Mouse (Mus musculus): ENCODE results near the gene Lpp. TPM values are rescaled to one million over a fixed set of nuclear protein-coding genes. Genes with fewer than 3 reads are reported as not detected.

Lpp gene
- polyA plus RNA-seq, 1 experiment from 2014 or later = 46.6 TPM

DNA sequence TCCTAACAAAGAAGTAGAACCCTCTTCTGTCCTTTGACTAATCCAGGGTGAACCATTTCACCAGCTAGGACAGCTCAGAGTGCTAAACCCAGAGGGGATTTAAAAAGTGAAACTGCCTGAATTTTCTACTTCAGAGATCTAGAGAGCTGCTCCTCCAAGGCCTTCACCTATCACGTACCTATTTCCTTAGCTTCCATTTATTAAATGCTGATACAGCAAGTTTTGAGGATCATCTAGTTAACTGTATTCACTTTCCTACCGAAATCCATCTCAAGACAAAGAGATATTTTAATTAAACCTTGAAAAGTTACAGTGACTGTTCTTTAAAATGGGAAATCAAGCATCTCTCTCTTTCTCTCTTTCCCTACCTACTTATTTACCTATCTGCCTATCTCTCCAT lies 167.7 kb downstream of the Lpp start:
- ATAC-seq (ENCODE audit: insufficient number of reproducible peaks, insufficient read depth, low FRiP score, low read depth) = no peak
- H3K36me3 ChIP-seq (ENCODE audit: control insufficient read depth, insufficient read depth, low read length) = no peaks in the 10 kb centered on the region
- H3K4me3 ChIP-seq (ENCODE audit: control insufficient read depth in 1 of 2, insufficient read depth in 1 of 2, low read depth in 1 of 2, low read length in 2 of 2) = no peak overlapping the region
- H3K27me3 ChIP-seq (ENCODE audit: control insufficient read depth, insufficient read depth, low read length) = no peaks in the 10 kb centered on the region
- no peak overlapping the region for H3K9ac ChIP-seq (ENCODE audit: low read length)
- H3K27ac ChIP-seq (replicated peaks in 1 of 2; ENCODE audit: control insufficient read depth in 1 of 2, insufficient read depth in 1 of 2, low read depth in 2 of 2, low read length in 2 of 2) = no peak overlapping the region
- H3K4me2 ChIP-seq (ENCODE audit: low read length) = no peak overlapping the region
- no peaks in the 10 kb centered on the region for H3K9me3 ChIP-seq (ENCODE audit: control insufficient read depth, low read length)
- 89% methylated on average over 2 of the region's 2 CpGs for WGBS
- H3K4me1 ChIP-seq (ENCODE audit: control insufficient read depth in 2 of 2, insufficient read depth in 2 of 2, low read length in 2 of 2) = peaks cover 3 to 12% of the 10 kb centered on the region in 2 experiments; a peak in 3 of 4 replicates

DNA sequence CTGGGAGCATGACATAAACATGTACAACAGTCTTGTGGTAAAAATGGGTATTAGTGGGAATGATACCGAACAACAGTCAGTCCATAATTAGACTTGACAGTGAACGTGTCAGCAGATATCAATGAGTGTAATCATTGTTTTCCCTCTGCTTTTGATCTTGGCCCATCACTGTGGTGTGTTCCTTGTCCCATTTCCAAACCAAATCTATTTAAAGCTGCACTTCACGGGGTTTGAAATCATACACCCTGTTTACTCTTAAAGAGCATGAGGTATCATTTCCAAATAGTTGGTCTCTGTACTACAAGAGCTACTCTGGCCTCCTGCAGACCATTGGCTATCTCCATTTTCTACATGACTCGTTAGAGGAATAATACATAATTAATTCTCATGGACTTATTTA lies 168.3 kb downstream of the Lpp start:
- ATAC-seq (ENCODE audit: insufficient number of reproducible peaks, insufficient read depth, low FRiP score, low read depth) = no peak

DNA sequence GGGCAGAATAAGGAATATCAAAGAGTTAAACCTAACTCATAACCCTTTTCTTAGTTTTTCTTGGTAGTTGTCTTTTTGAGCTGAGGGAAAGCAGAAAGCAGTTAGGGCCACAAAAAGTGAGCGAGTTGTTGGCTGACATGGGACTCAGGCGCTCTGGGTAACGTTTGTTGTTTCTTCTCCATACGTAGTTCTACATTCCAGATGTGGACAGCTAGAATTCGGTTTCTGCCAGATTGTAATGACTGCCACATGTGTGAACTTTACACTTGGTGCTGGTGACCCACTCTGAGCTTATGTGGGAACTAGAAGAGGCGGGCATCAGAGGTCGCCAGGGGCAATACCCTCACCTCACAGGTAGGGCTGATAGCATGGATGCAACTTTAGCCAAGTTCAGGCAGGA lies 172.0 kb downstream of the Lpp start:
- Histone ChIP-seq H3K4me3 (ENCODE audit: control insufficient read depth in 1 of 2, insufficient read depth in 1 of 2, low read depth in 1 of 2, low read length in 2 of 2) (no peak overlapping the region), H3K36me3 (ENCODE audit: control insufficient read depth, insufficient read depth, low read length) (no peaks in the 10 kb centered on the region), H3K9me3 (ENCODE audit: control insufficient read depth, low read length) (no peaks in the 10 kb centered on the region), H3K4me2 (ENCODE audit: low read length) (no peak overlapping the region), H3K27ac (replicated peaks in 1 of 2; ENCODE audit: control insufficient read depth in 1 of 2, insufficient read depth in 1 of 2, low read depth in 2 of 2, low read length in 2 of 2) (no peak overlapping the region), H3K27me3 (ENCODE audit: control insufficient read depth, insufficient read depth, low read length) (no peaks in the 10 kb centered on the region), H3K4me1 (ENCODE audit: control insufficient read depth in 2 of 2, insufficient read depth in 2 of 2, low read length in 2 of 2) (peaks cover 20 to 43% of the 10 kb centered on the region in 2 experiments), H3K9ac (ENCODE audit: low read length) (no peak overlapping the region)
- 81% methylated on average over 7 of the region's 7 CpGs for WGBS
- ATAC-seq (ENCODE audit: insufficient number of reproducible peaks, insufficient read depth, low FRiP score, low read depth) = no peak

More for the DNA sequence above, 168.3 kb downstream of the Lpp start:
- Histone ChIP-seq H3K27ac (replicated peaks in 1 of 2; ENCODE audit: control insufficient read depth in 1 of 2, insufficient read depth in 1 of 2, low read depth in 2 of 2, low read length in 2 of 2) (no peak overlapping the region), H3K9me3 (ENCODE audit: control insufficient read depth, low read length) (no peaks in the 10 kb centered on the region), H3K4me3 (ENCODE audit: control insufficient read depth in 1 of 2, insufficient read depth in 1 of 2, low read depth in 1 of 2, low read length in 2 of 2) (no peak overlapping the region), H3K4me1 (ENCODE audit: control insufficient read depth in 2 of 2, insufficient read depth in 2 of 2, low read length in 2 of 2) (peaks cover 6 to 18% of the 10 kb centered on the region in 2 experiments), H3K36me3 (ENCODE audit: control insufficient read depth, insufficient read depth, low read length) (no peaks in the 10 kb centered on the region), H3K9ac (ENCODE audit: low read length) (no peak overlapping the region), H3K4me2 (ENCODE audit: low read length) (no peak overlapping the region), H3K27me3 (ENCODE audit: control insufficient read depth, insufficient read depth, low read length) (no peaks in the 10 kb centered on the region)
- WGBS = 44% methylated on average over 4 of the region's 4 CpGs

DNA sequence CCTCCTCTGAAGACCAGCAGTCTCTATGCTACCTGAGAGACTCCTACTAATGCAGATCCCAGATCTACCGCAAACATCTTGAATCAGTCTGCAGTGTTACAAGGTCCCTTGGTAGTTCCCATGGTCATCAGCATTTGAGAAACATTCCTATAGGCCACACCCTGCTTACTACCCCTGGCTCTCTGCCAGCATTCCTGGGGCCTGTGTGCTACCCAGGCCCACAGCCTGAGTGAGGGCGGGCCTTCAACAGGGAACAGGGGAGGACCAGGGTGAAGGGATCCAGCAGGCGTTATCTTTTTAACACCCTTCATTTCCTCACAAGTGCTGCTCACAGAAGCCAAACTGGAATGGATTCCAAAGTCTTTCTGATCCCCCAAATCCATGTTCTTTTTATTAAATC lies 173.0 kb downstream of the Lpp start:
- no peaks in the 10 kb centered on the region for H3K9me3 ChIP-seq (ENCODE audit: control insufficient read depth, low read length)
- peaks cover 20 to 45% of the 10 kb centered on the region in 2 experiments for H3K4me1 ChIP-seq (ENCODE audit: control insufficient read depth in 2 of 2, insufficient read depth in 2 of 2, low read length in 2 of 2)
- H3K9ac ChIP-seq (ENCODE audit: low read length) = no peak overlapping the region
- H3K36me3 ChIP-seq (ENCODE audit: control insufficient read depth, insufficient read depth, low read length) = no peaks in the 10 kb centered on the region
- H3K4me3 ChIP-seq (ENCODE audit: control insufficient read depth in 1 of 2, insufficient read depth in 1 of 2, low read depth in 1 of 2, low read length in 2 of 2) = no peak overlapping the region
- 0 out of 4 replicates have a peak overlapping the region, but pooled peaks of 1 of the 2 experiments have one; percentile 38 for H3K27ac ChIP-seq (replicated peaks in 1 of 2; ENCODE audit: control insufficient read depth in 1 of 2, insufficient read depth in 1 of 2, low read depth in 2 of 2, low read length in 2 of 2)
- peak; percentile 88 for ATAC-seq (ENCODE audit: insufficient number of reproducible peaks, insufficient read depth, low FRiP score, low read depth)
- no peaks in the 10 kb centered on the region for H3K27me3 ChIP-seq (ENCODE audit: control insufficient read depth, insufficient read depth, low read length)
- no peak overlapping the region for H3K4me2 ChIP-seq (ENCODE audit: low read length)
- WGBS = 10% methylated on average over 3 of the region's 3 CpGs

- no peak overlapping the region for H3K27ac ChIP-seq (replicated peaks in 1 of 2; ENCODE audit: control insufficient read depth in 1 of 2, insufficient read depth in 1 of 2, low read depth in 2 of 2, low read length in 2 of 2)
- no peaks in the 10 kb centered on the region for H3K27me3 ChIP-seq (ENCODE audit: control insufficient read depth, insufficient read depth, low read length)
- no peak for ATAC-seq (ENCODE audit: insufficient number of reproducible peaks, insufficient read depth, low FRiP score, low read depth)
- no peak overlapping the region for H3K4me2 ChIP-seq (ENCODE audit: low read length)
- H3K4me3 ChIP-seq (ENCODE audit: control insufficient read depth in 1 of 2, insufficient read depth in 1 of 2, low read depth in 1 of 2, low read length in 2 of 2) = no peak overlapping the region
- 96% methylated on average over 3 of the region's 3 CpGs for WGBS
- H3K4me1 ChIP-seq (ENCODE audit: control insufficient read depth in 2 of 2, insufficient read depth in 2 of 2, low read length in 2 of 2) = peaks cover 20 to 36% of the 10 kb centered on the region in 2 experiments
- no peaks in the 10 kb centered on the region for H3K9me3 ChIP-seq (ENCODE audit: control insufficient read depth, low read length)
- no peak overlapping the region for H3K9ac ChIP-seq (ENCODE audit: low read length)
- no peaks in the 10 kb centered on the region for H3K36me3 ChIP-seq (ENCODE audit: control insufficient read depth, insufficient read depth, low read length)
Measured at GRCm38 (mm10) chr16:24567562-24567961, 174.3 kb downstream of the Lpp start.

DNA sequence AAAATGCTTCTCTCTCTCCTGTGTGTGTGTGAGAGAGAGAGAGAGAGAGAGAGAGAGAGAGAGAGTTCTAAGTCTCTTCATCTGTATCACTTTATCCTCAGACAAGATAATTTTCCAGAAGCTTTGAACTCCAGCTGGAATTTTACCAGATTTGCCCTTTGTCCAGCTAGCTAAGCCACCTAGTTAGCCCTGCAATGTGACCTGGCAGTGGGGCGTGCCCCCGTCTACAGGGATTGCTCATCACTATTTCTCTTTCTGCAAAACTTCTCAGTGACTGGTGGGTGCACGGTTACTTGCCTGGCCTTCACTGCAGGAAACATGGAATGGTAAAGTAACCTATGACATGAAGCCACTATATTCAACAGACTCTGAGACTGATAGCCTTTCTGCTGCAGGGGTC lies 174.8 kb downstream of the Lpp start:
- WGBS = 71% methylated on average over 3 of the region's 3 CpGs
- Histone ChIP-seq H3K27me3 (ENCODE audit: control insufficient read depth, insufficient read depth, low read length) (no peaks in the 10 kb centered on the region), H3K27ac (replicated peaks in 1 of 2; ENCODE audit: control insufficient read depth in 1 of 2, insufficient read depth in 1 of 2, low read depth in 2 of 2, low read length in 2 of 2) (no peak overlapping the region), H3K4me3 (ENCODE audit: control insufficient read depth in 1 of 2, insufficient read depth in 1 of 2, low read depth in 1 of 2, low read length in 2 of 2) (no peak overlapping the region), H3K4me2 (ENCODE audit: low read length) (no peak overlapping the region), H3K9me3 (ENCODE audit: control insufficient read depth, low read length) (no peaks in the 10 kb centered on the region), H3K36me3 (ENCODE audit: control insufficient read depth, insufficient read depth, low read length) (no peaks in the 10 kb centered on the region), H3K4me1 (ENCODE audit: control insufficient read depth in 2 of 2, insufficient read depth in 2 of 2, low read length in 2 of 2) (peaks cover 20 to 36% of the 10 kb centered on the region in 2 experiments), H3K9ac (ENCODE audit: low read length) (no peak overlapping the region)
- no peak for ATAC-seq (ENCODE audit: insufficient number of reproducible peaks, insufficient read depth, low FRiP score, low read depth)

DNA sequence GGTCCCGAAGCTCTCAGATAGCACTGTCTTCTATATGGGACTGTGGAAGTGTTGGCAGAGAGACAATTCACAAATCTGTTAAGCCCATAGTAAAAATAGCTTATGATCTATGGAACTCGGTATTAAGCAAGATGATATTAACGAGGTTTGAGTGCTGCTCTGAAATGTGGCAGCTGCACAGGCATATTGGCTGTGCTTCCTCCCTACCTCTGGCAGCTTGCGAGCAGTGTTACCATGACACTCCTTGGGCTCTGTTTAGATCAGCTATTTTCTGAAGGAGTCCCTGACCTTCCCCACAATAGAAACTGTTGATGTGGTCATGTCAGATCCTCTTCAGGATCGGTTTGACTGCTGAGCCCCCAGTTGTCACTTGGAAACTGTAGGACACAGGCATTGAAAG lies 176.4 kb downstream of the Lpp start:
- no peak overlapping the region for H3K4me3 ChIP-seq (ENCODE audit: control insufficient read depth in 1 of 2, insufficient read depth in 1 of 2, low read depth in 1 of 2, low read length in 2 of 2)
- H3K27me3 ChIP-seq (ENCODE audit: control insufficient read depth, insufficient read depth, low read length) = no peaks in the 10 kb centered on the region
- 0 out of 2 replicates have a peak, but pooled peaks have one; percentile 35 for ATAC-seq (ENCODE audit: insufficient number of reproducible peaks, insufficient read depth, low FRiP score, low read depth)
- peak overlapping the region; percentile 28; the same call in 1 of the 2 replicates for H3K4me2 ChIP-seq (ENCODE audit: low read length)
- H3K36me3 ChIP-seq (ENCODE audit: control insufficient read depth, insufficient read depth, low read length) = no peaks in the 10 kb centered on the region
- peak overlapping the region; percentile 32; the same call in 1 of the 2 replicates for H3K9ac ChIP-seq (ENCODE audit: low read length)
- peak overlapping the region; percentile 39 to 78 for H3K27ac ChIP-seq (replicated peaks in 1 of 2; ENCODE audit: control insufficient read depth in 1 of 2, insufficient read depth in 1 of 2, low read depth in 2 of 2, low read length in 2 of 2)
- 29% methylated on average over 5 of the region's 5 CpGs for WGBS
- peaks cover 20 to 36% of the 10 kb centered on the region in 2 experiments for H3K4me1 ChIP-seq (ENCODE audit: control insufficient read depth in 2 of 2, insufficient read depth in 2 of 2, low read length in 2 of 2)
- no peaks in the 10 kb centered on the region for H3K9me3 ChIP-seq (ENCODE audit: control insufficient read depth, low read length)

DNA sequence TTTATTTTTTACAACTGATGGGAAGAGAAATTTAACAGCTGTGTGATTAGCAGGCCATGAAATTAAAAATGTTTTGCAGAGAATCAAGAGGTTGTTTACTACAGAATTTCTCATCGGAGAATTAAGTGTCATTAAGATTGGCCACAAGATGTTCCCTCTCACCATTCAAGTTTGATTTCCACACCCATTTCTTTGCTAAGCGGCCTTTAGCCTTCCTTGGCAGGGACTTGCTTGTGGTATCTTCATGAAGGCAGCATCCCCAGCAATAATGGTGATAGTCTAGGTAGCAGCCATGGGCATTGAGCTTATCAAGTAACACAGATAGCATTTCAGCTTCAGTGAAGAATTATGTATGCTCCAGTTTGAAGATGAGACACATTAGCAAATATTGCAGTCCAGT lies 183.7 kb downstream of the Lpp start:
- ATAC-seq (ENCODE audit: insufficient number of reproducible peaks, insufficient read depth, low FRiP score, low read depth) = no peak
- WGBS = 82% methylated on average over 2 of the region's 2 CpGs

More for the DNA sequence above, 183.7 kb downstream of the Lpp start:
- H3K27ac ChIP-seq (replicated peaks in 1 of 2; ENCODE audit: control insufficient read depth in 1 of 2, insufficient read depth in 1 of 2, low read depth in 2 of 2, low read length in 2 of 2) = no peak overlapping the region
- no peak overlapping the region for H3K4me2 ChIP-seq (ENCODE audit: low read length)
- H3K9me3 ChIP-seq (ENCODE audit: control insufficient read depth, low read length) = no peaks in the 10 kb centered on the region
- no peaks in the 10 kb centered on the region for H3K27me3 ChIP-seq (ENCODE audit: control insufficient read depth, insufficient read depth, low read length)
- H3K4me3 ChIP-seq (ENCODE audit: control insufficient read depth in 1 of 2, insufficient read depth in 1 of 2, low read depth in 1 of 2, low read length in 2 of 2) = no peak overlapping the region
- H3K36me3 ChIP-seq (ENCODE audit: control insufficient read depth, insufficient read depth, low read length) = no peaks in the 10 kb centered on the region
- peaks cover 0 to 17% of the 10 kb centered on the region in 2 experiments; a peak in 1 of 4 replicates for H3K4me1 ChIP-seq (ENCODE audit: control insufficient read depth in 2 of 2, insufficient read depth in 2 of 2, low read length in 2 of 2)
- H3K9ac ChIP-seq (ENCODE audit: low read length) = no peak overlapping the region

Measured in heart, embryonic 14.5 days (tissue).